Mouse (Mus musculus): ENCODE measurements around the gene Cnnm4. TPM values are rescaled to one million over a fixed set of nuclear protein-coding genes. Genes with fewer than 3 reads are reported as not detected.
A peak's percentile ranks its signal among the peaks of the same experiment; 100 is the strongest.

Gene Cnnm4
- polyA plus RNA-seq, 1 experiment from 2014 or later: 10.9 TPM

DNA sequence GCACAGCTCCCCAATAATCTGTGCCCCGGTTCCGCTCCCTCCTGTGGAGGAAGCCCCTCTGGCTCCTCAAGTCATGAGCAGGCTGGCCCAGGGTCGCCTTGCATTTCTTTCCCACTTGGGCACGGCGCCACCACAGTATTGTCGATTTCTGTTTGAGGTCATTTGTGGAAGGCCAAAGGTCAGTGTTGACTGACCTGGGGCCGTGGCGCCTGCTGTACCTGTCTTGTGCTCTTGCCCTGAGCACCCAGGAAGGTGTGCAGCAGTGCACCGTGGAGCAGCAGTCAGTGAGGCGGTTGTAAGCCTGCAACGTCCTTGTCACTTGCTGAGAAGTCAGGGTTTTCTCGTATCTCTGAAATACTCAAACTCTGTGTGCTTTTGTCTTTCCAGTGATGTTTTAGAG lies 54.4 kb downstream of the Cnnm4 start:
- WGBS: 86% methylated on average over 12 of the region's 12 CpGs

DNA sequence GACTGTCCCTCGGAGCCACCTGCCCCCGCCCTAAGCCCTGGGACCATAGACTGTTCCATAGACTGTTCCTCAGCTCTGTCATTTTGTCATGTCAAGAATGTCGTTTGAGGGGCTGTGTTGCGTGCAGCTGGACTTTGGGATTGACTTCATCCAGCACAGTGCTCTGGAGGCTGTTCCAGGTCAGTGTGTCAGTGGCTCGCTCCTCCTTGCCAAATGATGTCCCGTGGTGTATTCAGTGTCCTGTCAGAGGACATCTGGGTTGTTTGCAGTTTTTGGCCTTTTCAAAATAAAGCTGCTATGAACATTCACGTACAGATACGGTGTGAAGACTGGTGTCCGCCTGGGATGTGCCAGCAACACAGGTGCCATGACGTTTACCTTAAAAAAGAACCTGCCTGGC lies 55.5 kb downstream of the Cnnm4 start:
- ATAC-seq (ENCODE audit: insufficient read depth): no peak
- no peaks in the 10 kb centered on the region for H3K27me3 ChIP-seq (ENCODE audit: insufficient read depth, low read length)
- H3K4me1 ChIP-seq (ENCODE audit: insufficient read depth): no peaks in the 10 kb centered on the region
- H3K9ac ChIP-seq: no peak overlapping the region
- H3K27ac ChIP-seq (ENCODE audit: low read depth): no peak overlapping the region
- H3K4me3 ChIP-seq (ENCODE audit: low read depth, low read length): no peak overlapping the region
- 80% methylated on average over 10 of the region's 10 CpGs for WGBS
- DNase-seq: no peak
- H3K4me2 ChIP-seq: no peak overlapping the region
- H3K36me3 ChIP-seq (ENCODE audit: insufficient read depth): peaks cover 55% of the 10 kb centered on the region
- no peaks in the 10 kb centered on the region for H3K9me3 ChIP-seq (ENCODE audit: low read depth, low read length)
- TF ChIP-seq CTCF (IDR thresholded peaks at IDR 0.05; ENCODE audit: low read depth): no peak

More for the DNA sequence above, 54.4 kb downstream of the Cnnm4 start:
- H3K4me1 ChIP-seq (ENCODE audit: insufficient read depth): no peaks in the 10 kb centered on the region
- no peaks in the 10 kb centered on the region for H3K27me3 ChIP-seq (ENCODE audit: insufficient read depth, low read length)
- H3K4me2 ChIP-seq: no peak overlapping the region
- DNase-seq (no peak), ATAC-seq (ENCODE audit: insufficient read depth) (no peak)
- H3K9ac ChIP-seq: no peak overlapping the region
- H3K4me3 ChIP-seq (ENCODE audit: low read depth, low read length): no peak overlapping the region
- TF ChIP-seq CTCF (IDR thresholded peaks at IDR 0.05; ENCODE audit: low read depth): no peak
- H3K36me3 ChIP-seq (ENCODE audit: insufficient read depth): peaks cover 62% of the 10 kb centered on the region
- no peaks in the 10 kb centered on the region for H3K9me3 ChIP-seq (ENCODE audit: low read depth, low read length)
- H3K27ac ChIP-seq (ENCODE audit: low read depth): no peak overlapping the region

DNA sequence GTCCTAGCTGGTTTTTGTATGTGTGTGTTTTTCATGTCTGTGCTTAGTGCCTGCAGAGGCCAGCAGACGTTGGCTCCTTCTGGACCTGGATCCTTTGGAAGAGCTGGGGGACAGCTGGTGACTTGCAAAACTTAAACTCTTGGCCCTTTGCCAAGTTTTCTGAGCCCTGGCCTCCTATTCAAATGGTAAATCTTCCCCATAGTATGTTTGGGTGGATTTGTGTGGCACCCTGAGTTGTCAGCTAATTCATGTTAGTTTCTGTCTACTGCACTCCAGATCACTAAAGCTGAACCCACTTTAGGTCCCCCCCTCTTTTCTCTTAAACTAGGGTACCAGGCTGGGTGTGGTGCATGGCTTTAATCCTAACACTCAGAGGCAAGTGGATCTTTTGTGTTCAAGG lies 56.9 kb downstream of the Cnnm4 start:
- H3K9ac ChIP-seq: no peak overlapping the region
- ATAC-seq (ENCODE audit: insufficient read depth) (peak; percentile 29; the same call in 1 of the 2 replicates), DNase-seq (peak; percentile 88)
- H3K9me3 ChIP-seq (ENCODE audit: low read depth, low read length): no peaks in the 10 kb centered on the region
- no peaks in the 10 kb centered on the region for H3K27me3 ChIP-seq (ENCODE audit: insufficient read depth, low read length)
- H3K4me1 ChIP-seq (ENCODE audit: insufficient read depth): no peaks in the 10 kb centered on the region
- H3K36me3 ChIP-seq (ENCODE audit: insufficient read depth): peaks cover 45% of the 10 kb centered on the region
- TF ChIP-seq CTCF (IDR thresholded peaks at IDR 0.05; ENCODE audit: low read depth): no peak
- no peak overlapping the region for H3K4me3 ChIP-seq (ENCODE audit: low read depth, low read length)
- 0 out of 2 replicates have a peak overlapping the region, but pooled peaks have one; percentile 22 for H3K27ac ChIP-seq (ENCODE audit: low read depth)
- WGBS: 3% methylated on average over 1 of the region's 1 CpGs
- H3K4me2 ChIP-seq: no peak overlapping the region

GRCm38 (mm10) chr1:36529274-36529673 lies 57.9 kb downstream of the Cnnm4 start:
- H3K27me3 ChIP-seq (ENCODE audit: insufficient read depth, low read length): no peaks in the 10 kb centered on the region
- peaks cover 36% of the 10 kb centered on the region for H3K36me3 ChIP-seq (ENCODE audit: insufficient read depth)
- DNase-seq (no peak), ATAC-seq (ENCODE audit: insufficient read depth) (no peak)
- H3K4me3 ChIP-seq (ENCODE audit: low read depth, low read length): no peak overlapping the region
- H3K9me3 ChIP-seq (ENCODE audit: low read depth, low read length): no peaks in the 10 kb centered on the region
- no peaks in the 10 kb centered on the region for H3K4me1 ChIP-seq (ENCODE audit: insufficient read depth)
- TF ChIP-seq CTCF (IDR thresholded peaks at IDR 0.05; ENCODE audit: low read depth): no peak
- no peak overlapping the region for H3K4me2 ChIP-seq
- no peak overlapping the region for H3K27ac ChIP-seq (ENCODE audit: low read depth)
- no peak overlapping the region for H3K9ac ChIP-seq
- 88% methylated on average over 4 of the region's 4 CpGs for WGBS

GRCm38 (mm10) chr1:36529875-36530274 lies 58.5 kb downstream of the Cnnm4 start:
- Histone ChIP-seq H3K27me3 (ENCODE audit: insufficient read depth, low read length) (no peaks in the 10 kb centered on the region), H3K9me3 (ENCODE audit: low read depth, low read length) (no peaks in the 10 kb centered on the region), H3K27ac (ENCODE audit: low read depth) (no peak overlapping the region), H3K4me2 (no peak overlapping the region), H3K4me3 (ENCODE audit: low read depth, low read length) (no peak overlapping the region), H3K9ac (no peak overlapping the region), H3K4me1 (ENCODE audit: insufficient read depth) (no peaks in the 10 kb centered on the region), H3K36me3 (ENCODE audit: insufficient read depth) (peaks cover 31% of the 10 kb centered on the region)
- TF ChIP-seq CTCF (IDR thresholded peaks at IDR 0.05; ENCODE audit: low read depth): no peak
- 92% methylated on average over 4 of the region's 4 CpGs for WGBS
- DNase-seq (no peak), ATAC-seq (ENCODE audit: insufficient read depth) (no peak)

GRCm38 (mm10) chr1:36530485-36530884 lies 59.1 kb downstream of the Cnnm4 start:
- DNase-seq (no peak), ATAC-seq (ENCODE audit: insufficient read depth) (no peak)
- H3K27me3 ChIP-seq (ENCODE audit: insufficient read depth, low read length): no peaks in the 10 kb centered on the region
- no peak for TF ChIP-seq CTCF (IDR thresholded peaks at IDR 0.05; ENCODE audit: low read depth)
- H3K4me2 ChIP-seq: no peak overlapping the region
- H3K9me3 ChIP-seq (ENCODE audit: low read depth, low read length): no peaks in the 10 kb centered on the region
- peaks cover 25% of the 10 kb centered on the region for H3K36me3 ChIP-seq (ENCODE audit: insufficient read depth)
- no peaks in the 10 kb centered on the region for H3K4me1 ChIP-seq (ENCODE audit: insufficient read depth)
- no peak overlapping the region for H3K9ac ChIP-seq
- H3K27ac ChIP-seq (ENCODE audit: low read depth): no peak overlapping the region
- no peak overlapping the region for H3K4me3 ChIP-seq (ENCODE audit: low read depth, low read length)
- WGBS: 75% methylated on average over 8 of the region's 8 CpGs

GRCm38 (mm10) chr1:36530962-36531361 lies 59.5 kb downstream of the Cnnm4 start:
- DNase-seq (no peak), ATAC-seq (ENCODE audit: insufficient read depth) (no peak)
- no peak overlapping the region for H3K4me3 ChIP-seq (ENCODE audit: low read depth, low read length)
- peaks cover 20% of the 10 kb centered on the region; the same call in 1 of the 2 replicates for H3K36me3 ChIP-seq (ENCODE audit: insufficient read depth)
- H3K9me3 ChIP-seq (ENCODE audit: low read depth, low read length): no peaks in the 10 kb centered on the region
- no peak overlapping the region for H3K27ac ChIP-seq (ENCODE audit: low read depth)
- 82% methylated on average over 7 of the region's 7 CpGs for WGBS
- no peaks in the 10 kb centered on the region for H3K27me3 ChIP-seq (ENCODE audit: insufficient read depth, low read length)
- H3K4me1 ChIP-seq (ENCODE audit: insufficient read depth): no peaks in the 10 kb centered on the region
- H3K4me2 ChIP-seq: no peak overlapping the region
- no peak for TF ChIP-seq CTCF (IDR thresholded peaks at IDR 0.05; ENCODE audit: low read depth)
- H3K9ac ChIP-seq: no peak overlapping the region

DNA sequence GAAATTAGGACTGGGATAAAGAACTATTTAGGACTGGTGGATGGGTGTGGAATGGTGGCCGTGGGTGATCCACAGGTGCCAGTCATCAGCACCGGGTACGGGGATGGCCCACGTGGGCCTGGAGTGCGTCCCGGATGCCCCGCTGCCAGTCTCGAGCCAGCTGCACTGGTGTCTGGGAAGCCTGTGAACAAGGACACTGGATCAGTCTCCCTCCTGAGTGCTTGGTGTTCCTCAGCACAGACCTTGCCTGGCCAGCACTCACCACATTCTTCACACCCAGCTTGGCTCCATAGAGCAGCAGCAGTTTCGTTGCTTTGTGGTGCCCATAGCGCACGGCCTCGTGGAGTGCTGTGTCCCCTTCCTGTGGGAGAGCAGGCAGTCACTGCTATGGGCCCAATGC lies 60.0 kb downstream of the Cnnm4 start:
- Histone ChIP-seq H3K36me3 (ENCODE audit: insufficient read depth) (peaks cover 19% of the 10 kb centered on the region; the same call in 1 of the 2 replicates), H3K9ac (no peak overlapping the region), H3K4me3 (ENCODE audit: low read depth, low read length) (no peak overlapping the region), H3K4me2 (no peak overlapping the region), H3K27me3 (ENCODE audit: insufficient read depth, low read length) (no peaks in the 10 kb centered on the region), H3K27ac (ENCODE audit: low read depth) (no peak overlapping the region), H3K4me1 (ENCODE audit: insufficient read depth) (no peaks in the 10 kb centered on the region), H3K9me3 (ENCODE audit: low read depth, low read length) (no peaks in the 10 kb centered on the region)
- ATAC-seq (ENCODE audit: insufficient read depth) (no peak), DNase-seq (no peak)
- WGBS: 90% methylated on average over 12 of the region's 12 CpGs
- TF ChIP-seq CTCF (IDR thresholded peaks at IDR 0.05; ENCODE audit: low read depth): no peak

All from lung, embryonic 14.5 days (tissue).